In the genomic region with DNA sequence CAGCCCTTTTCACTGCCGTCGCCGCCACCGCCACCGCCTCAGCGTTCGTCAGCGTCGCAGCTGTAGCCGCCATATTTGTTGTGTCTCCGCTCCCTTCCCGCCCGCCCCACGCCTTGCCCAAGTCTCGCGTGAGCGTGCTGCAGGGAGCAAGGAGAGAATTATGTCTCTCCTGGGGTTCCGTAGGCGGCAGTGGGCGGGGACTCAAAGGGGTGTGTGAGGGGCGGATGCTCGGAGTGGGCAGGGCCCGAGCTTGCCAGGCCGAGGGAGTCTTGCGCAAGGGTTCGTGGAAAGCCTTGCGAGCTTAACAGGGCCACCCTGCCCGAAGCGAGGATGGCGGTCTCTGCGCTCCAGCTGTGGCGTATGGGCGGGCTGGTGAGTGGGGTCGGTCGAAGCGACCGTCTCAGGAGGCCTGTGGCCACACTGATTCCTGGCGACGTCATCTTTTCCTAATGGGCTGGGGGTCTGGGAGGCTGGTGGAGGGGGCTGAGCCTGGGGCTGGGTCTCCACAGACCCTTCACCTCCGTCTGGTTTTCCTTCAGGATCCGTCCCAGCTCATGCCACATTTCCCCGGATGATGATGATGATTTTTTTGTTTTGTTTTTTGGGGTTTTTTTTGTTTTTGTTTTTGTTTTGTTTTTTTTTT, we compare ENCODE assay signal across 8 mouse cellular contexts. TPM values are rescaled to one million over a fixed set of nuclear protein-coding genes. Genes with fewer than 3 reads are reported as not detected.
DNase-seq lines count a peak whose midpoint lies in the region; ATAC-seq lines count a peak whose summit lies in the region.

A gene (minus strand): TSS at position 106 of the 643 bp plus-strand sequence.
A gene (plus strand): TSS at position 186 of the 643 bp plus-strand sequence.

- intact Hi-C loops in gastrocnemius, postnatal 14 days (cut with DNase I; ENCODE audit: low total_unique reads), result no loop called here
- intact Hi-C loops in left cerebral cortex, postnatal 10 days (cut with DNase I), result no loop called here

- DNase-seq in adrenal gland, adult (ENCODE audit: inconsistent age in 2 of 2, low spot score in 1 of 2), result peak; percentile 99 to 100
- DNase-seq in embryo, embryonic 10.5 days (ENCODE audit: low spot score), result peak; percentile 98
- DNase-seq in gastrocnemius, postnatal 14 days, result peak; percentile 99
- DNase-seq in left cerebral cortex, postnatal 10 days (ENCODE audit: extremely low spot score in 1 of 2, low spot score in 2 of 2), result peak; percentile 98 to 99
- peak; percentile 99 for DNase-seq in right cerebral cortex, postnatal 25 days
- DNase-seq in urinary bladder, postnatal 4 days (ENCODE audit: low spot score in 2 of 2), result peak; percentile 99

- ATAC-seq in inflammation-experienced regulatory T-cells, adult 6 months, result peak; percentile 95
- ATAC-seq in megakaryocyte-erythroid progenitor cell, adult 5-6 weeks (replicated peaks; ENCODE audit: low FRiP score, low TSS enrichment, poor library complexity, severe bottlenecking), result peak; percentile 97

RNA-seq across cellular contexts. Expression of the first gene that starts in this region (rescaled TPM):
- total RNA-seq in gastrocnemius, postnatal 14 days (2021), result 10 to 100 TPM; 20.1 to 25.2 TPM
- polyA plus RNA-seq in inflammation-experienced regulatory T-cells, adult 6 months (2017; shearing (Covaris generic)), result 10 to 100 TPM; 29.4 to 39.5 (median 34.0) TPM
- 10 to 100 TPM; 49.1 to 52.4 TPM for total RNA-seq in left cerebral cortex, postnatal 10 days (2021)
- 34.8 and 55.7 TPM in 2 replicates for total RNA-seq in megakaryocyte-erythroid progenitor cell, adult 5-6 weeks (2014; fragmentation: Nextera tagmentation)
- total RNA-seq in megakaryocyte-erythroid progenitor cell, adult 5-6 weeks (2017), result 34.0 and 34.6 TPM in 2 replicates

RNA-seq across cellular contexts. Expression of the second gene that starts in this region (rescaled TPM):
- total RNA-seq in gastrocnemius, postnatal 14 days (2021), result 10 to 100 TPM; 79.4 to 89.0 TPM
- 10 to 100 TPM; 27.1 to 66.2 (median 49.5) TPM for polyA plus RNA-seq in inflammation-experienced regulatory T-cells, adult 6 months (2017; shearing (Covaris generic))
- 10 to 100 TPM; 63.4 to 71.9 TPM for total RNA-seq in left cerebral cortex, postnatal 10 days (2021)
- total RNA-seq in megakaryocyte-erythroid progenitor cell, adult 5-6 weeks (2014; fragmentation: Nextera tagmentation), result 7.8 and 18.2 TPM in 2 replicates
- total RNA-seq in megakaryocyte-erythroid progenitor cell, adult 5-6 weeks (2017), result 21.7 and 33.1 TPM in 2 replicates

Comparison
In these comparisons a context has a peak if more than half of its experiments do, and no peak if none do; other contexts are left out.
1. Peak in every context shown above with its lines: DNase-seq and ATAC-seq.